Mouse (Mus musculus) ES-Bruce4 (cell line): ENCODE results near the gene Fcamr.

Source experiments
- EP300 ChIP-seq: IDR thresholded peaks from 2 replicates; pipeline ENCODE4 v1.6.1; 2011; ENCODE audit warnings: low read depth, low read length; ENCODE audit not compliant: insufficient read depth
- POLR2A ChIP-seq: IDR thresholded peaks from one replicate; pipeline ENCODE4 v1.8.1; 2011; ENCODE audit warnings: low read length; ENCODE audit not compliant: insufficient read depth

- no peak for TF ChIP-seq EP300
- TF ChIP-seq POLR2A: no peak
Observed at GRCm38 (mm10) chr1:130841621-130842020, 40.9 kb downstream of the Fcamr start.
